ENCODE assay signal across 14 mouse cellular contexts in the genomic region with DNA sequence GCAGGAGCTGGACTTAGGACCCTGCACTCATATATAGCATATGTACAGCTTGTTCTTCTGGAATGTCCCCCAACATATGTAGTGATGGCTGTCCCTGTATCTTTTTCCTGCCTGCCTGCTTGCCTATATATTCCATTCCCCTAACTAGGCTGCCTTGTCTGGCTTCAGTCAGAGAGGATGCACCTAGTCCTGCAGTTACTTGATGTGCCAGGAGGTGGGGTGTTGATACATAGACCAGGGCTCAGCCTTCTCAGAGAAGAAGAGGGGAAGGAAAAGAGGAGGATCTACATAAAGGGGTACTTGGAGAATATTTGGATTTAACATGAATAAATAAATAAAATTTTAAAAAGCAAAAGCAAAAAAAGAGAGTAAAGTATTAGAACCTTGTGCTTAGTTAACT.
A peak's percentile ranks its signal among the peaks of the same experiment; 100 is the strongest.
DNase-seq lines count a peak whose midpoint lies in the region; ATAC-seq and TF ChIP-seq lines count a peak whose summit lies in the region.
"Had no signal": no experiment of that assay in that cellular context is flagged by ENCODE, and none has a peak within 500 bp of the region (broad histone marks: within the 10 kb centered on the region; RNA-seq: fewer than 3 reads in every experiment).

No protein-coding gene starts in this region.

- no peak for ATAC-seq in heart, embryonic 11.5 days (replicated peaks; ENCODE audit: insufficient number of reproducible peaks, low FRiP score, low TSS enrichment)
- ATAC-seq in liver, embryonic 14.5 days (ENCODE audit: insufficient read depth), result no peak
- no peak for ATAC-seq in liver, embryonic 12.5 days
- 0 out of 2 replicates have a peak, but pooled peaks have one; percentile 42 for ATAC-seq in common myeloid progenitor, adult 5-6 weeks (replicated peaks; ENCODE audit: low read depth, poor library complexity, severe bottlenecking)
- ATAC-seq: forebrain, embryonic 14.5 days had no signal

- H3K9me3 ChIP-seq in heart, embryonic 11.5 days (replicated peaks; ENCODE audit: control insufficient read depth, low read length), result no peaks in the 10 kb centered on the region
- no peaks in the 10 kb centered on the region for H3K9me3 ChIP-seq in liver, embryonic 14.5 days (ENCODE audit: control insufficient read depth, low read length)
- no peaks in the 10 kb centered on the region for H3K9me3 ChIP-seq in liver, embryonic 12.5 days (replicated peaks)
- H3K9me3 ChIP-seq: liver, embryonic 13.5 days; megakaryocyte, embryonic 14.5 days; stomach, embryonic 15.5 days had no signal

- DNase-seq in heart, postnatal 10 days, result peak; percentile 3 to 5
- DNase-seq in liver, embryonic 14.5 days (ENCODE audit: low read depth in 3 of 3, low spot score in 3 of 3), result no peak
- no peak for DNase-seq in brain, embryonic 14.5 days (ENCODE audit: low read depth)
- DNase-seq in adrenal gland, adult 8-10 months, result no peak
- DNase-seq: adrenal gland, adult 2 months; gastrocnemius, postnatal 14 days; kidney, postnatal 36 days; liver, embryonic 13.5 days had no signal

- no peaks in the 10 kb centered on the region for H3K4me1 ChIP-seq in heart, embryonic 11.5 days (ENCODE audit: control insufficient read depth, insufficient read depth, low read length)
- H3K4me1 ChIP-seq in liver, embryonic 14.5 days (replicated peaks; ENCODE audit: control insufficient read depth in 2 of 2, insufficient read depth in 2 of 2, low read length in 1 of 2), result no peaks in the 10 kb centered on the region
- no peaks in the 10 kb centered on the region for H3K4me1 ChIP-seq in liver, embryonic 12.5 days
- H3K4me1 ChIP-seq: liver, embryonic 13.5 days; megakaryocyte, embryonic 14.5 days; stomach, embryonic 15.5 days had no signal

- H3K4me2 ChIP-seq in heart, embryonic 11.5 days, result no peak overlapping the region
- no peak overlapping the region for H3K4me2 ChIP-seq in liver, embryonic 14.5 days (ENCODE audit: low read depth)
- no peak overlapping the region for H3K4me2 ChIP-seq in liver, embryonic 12.5 days
- H3K4me2 ChIP-seq: liver, embryonic 13.5 days; stomach, embryonic 15.5 days had no signal

- no peaks in the 10 kb centered on the region for H3K36me3 ChIP-seq in heart, embryonic 11.5 days (ENCODE audit: control insufficient read depth, insufficient read depth, low read length)
- H3K36me3 ChIP-seq in liver, embryonic 14.5 days (replicated peaks; ENCODE audit: control insufficient read depth, insufficient read depth, low read depth), result no peaks in the 10 kb centered on the region
- H3K36me3 ChIP-seq in liver, embryonic 12.5 days, result no peaks in the 10 kb centered on the region
- H3K36me3 ChIP-seq: liver, embryonic 13.5 days; stomach, embryonic 15.5 days had no signal

- 0 out of 2 replicates have a peak, but pooled peaks have one; percentile 5 for TF ChIP-seq CTCF in liver, embryonic 14.5 days (IDR thresholded peaks at IDR 0.05; ENCODE audit: low read depth)
- peak; percentile 17; the same call in 1 of the 2 replicates for TF ChIP-seq CTCF in brain, embryonic 14.5 days (IDR thresholded peaks at IDR 0.05; ENCODE audit: borderline replicate concordance, extremely low read depth, insufficient read depth, insufficient read length)

- no peak overlapping the region for H3K9ac ChIP-seq in heart, embryonic 11.5 days (ENCODE audit: low read depth, low read length)
- H3K9ac ChIP-seq in liver, embryonic 14.5 days (replicated peaks), result no peak overlapping the region
- H3K9ac ChIP-seq in liver, embryonic 12.5 days, result no peak overlapping the region
- H3K9ac ChIP-seq: liver, embryonic 13.5 days; stomach, embryonic 15.5 days had no signal

- intact Hi-C loops in heart, postnatal 10 days (cut with DNase I), result loop anchor here (5.0 kb wide), 1 partner anchor 565 kb away; no protein-coding TSS in a partner anchor

- no peak for TF ChIP-seq EP300 in liver, embryonic 14.5 days (IDR thresholded peaks at IDR 0.05; ENCODE audit: low read depth)

- TF ChIP-seq POLR2A in brain, embryonic 14.5 days (IDR thresholded peaks at IDR 0.05; ENCODE audit: borderline replicate concordance, extremely low read depth, insufficient read depth, insufficient read length, poor library complexity, severe bottlenecking), result no peak

- H3K27ac ChIP-seq in heart, embryonic 11.5 days (ENCODE audit: low read depth, low read length), result no peak overlapping the region
- H3K27ac ChIP-seq in liver, embryonic 14.5 days, result no peak overlapping the region
- no peak overlapping the region for H3K27ac ChIP-seq in liver, embryonic 12.5 days
- H3K27ac ChIP-seq: liver, embryonic 13.5 days; stomach, embryonic 15.5 days had no signal

- H3K27me3 ChIP-seq in heart, embryonic 11.5 days (ENCODE audit: control insufficient read depth, insufficient read depth, low read length), result no peaks in the 10 kb centered on the region
- H3K27me3 ChIP-seq in liver, embryonic 14.5 days (ENCODE audit: control insufficient read depth, insufficient read depth, low read length), result no peaks in the 10 kb centered on the region
- no peaks in the 10 kb centered on the region for H3K27me3 ChIP-seq in liver, embryonic 12.5 days (replicated peaks)
- H3K27me3 ChIP-seq: liver, embryonic 13.5 days; megakaryocyte, embryonic 14.5 days; stomach, embryonic 15.5 days had no signal

- no peak overlapping the region for H3K4me3 ChIP-seq in heart, embryonic 11.5 days (ENCODE audit: low read depth, low read length)
- no peak overlapping the region for H3K4me3 ChIP-seq in liver, embryonic 14.5 days (ENCODE audit: insufficient read depth in 1 of 2, low read depth in 2 of 2, low read length in 2 of 2)
- H3K4me3 ChIP-seq in liver, embryonic 12.5 days, result no peak overlapping the region
- H3K4me3 ChIP-seq: liver, embryonic 13.5 days; megakaryocyte, embryonic 14.5 days; stomach, embryonic 15.5 days had no signal

Comparison
In these comparisons a context has a peak if more than half of its experiments do, and no peak if none do; other contexts are left out.
1. DNase-seq: peak in heart, postnatal 10 days (2 of 2); none in liver, embryonic 14.5 days (0 of 3), brain, embryonic 14.5 days (single experiment) and adrenal gland, adult 8-10 months (single experiment).